Comparison of ENCODE assay signal across 8 mouse cellular contexts in the genomic region with DNA sequence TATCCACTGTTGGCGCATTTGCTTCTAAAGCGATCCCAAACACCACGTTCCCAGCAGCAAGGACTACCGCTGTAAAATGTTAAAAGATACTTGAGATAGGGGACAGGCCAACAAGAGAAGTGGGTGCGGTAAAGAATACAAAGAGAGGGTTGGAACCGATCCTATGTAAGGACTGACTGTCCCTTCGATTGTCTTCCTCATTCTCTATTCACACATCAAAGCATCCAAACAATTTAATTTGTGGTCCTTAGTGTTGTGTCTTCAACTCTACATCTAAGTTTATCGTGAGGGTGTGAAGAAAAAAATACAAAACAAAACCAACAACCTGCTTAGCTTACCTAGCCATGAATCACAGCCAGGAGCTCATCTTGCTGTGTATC. TPM values are rescaled to one million over a fixed set of nuclear protein-coding genes. Genes with fewer than 3 reads are reported as not detected.
A peak's percentile ranks its signal among the peaks of the same experiment; 100 is the strongest.
DNase-seq lines count a peak whose midpoint lies in the region; ATAC-seq and TF ChIP-seq lines count a peak whose summit lies in the region.

No protein-coding gene starts in this region.

- peaks cover 57% of the 10 kb centered on the region for H3K79me2 ChIP-seq in myocyte (ENCODE audit: control insufficient read depth, insufficient read depth)

- no peaks in the 10 kb centered on the region for H3K9me3 ChIP-seq in embryonic facial prominence, embryonic 12.5 days

- peaks cover 16% of the 10 kb centered on the region for H3K4me1 ChIP-seq in embryonic facial prominence, embryonic 12.5 days

- peak overlapping the region; percentile 66 for H3ac ChIP-seq in myocyte (ENCODE audit: control insufficient read depth, insufficient read length)

- peak overlapping the region; percentile 97 for H3K9ac ChIP-seq in embryonic facial prominence, embryonic 12.5 days

- H3K27me3 ChIP-seq in embryonic facial prominence, embryonic 12.5 days, result no peaks in the 10 kb centered on the region
- no peaks in the 10 kb centered on the region for H3K27me3 ChIP-seq in myocyte (ENCODE audit: control insufficient read depth, insufficient read depth, insufficient read length)

- 18% methylated on average over 8 of the region's 8 CpGs for WGBS in embryonic facial prominence, embryonic 12.5 days

- TF ChIP-seq CTCF in layer of hippocampus, adult 2 months (conservative IDR thresholded peaks at IDR 0.05), result no peak

- H3K36me3 ChIP-seq in embryonic facial prominence, embryonic 12.5 days, result no peaks in the 10 kb centered on the region
- no peaks in the 10 kb centered on the region for H3K36me3 ChIP-seq in myocyte (ENCODE audit: control insufficient read depth, insufficient read depth)

- no peak for TF ChIP-seq POLR2A in myocyte (IDR thresholded peaks at IDR 0.05; ENCODE audit: insufficient read length, low read depth)

- peak overlapping the region; percentile 97 for H3K27ac ChIP-seq in layer of hippocampus, adult 2 months
- no peak overlapping the region; the same call in 1 of the 2 replicates for H3K27ac ChIP-seq in embryonic facial prominence, embryonic 12.5 days

- no peak for DNase-seq in layer of hippocampus, adult 2 months (ENCODE audit: low spot score in 2 of 2)
- no peak for DNase-seq in layer of hippocampus, postnatal 36 days
- peak; percentile 27 for DNase-seq in induced T-regulatory cell, adult 2 months (ENCODE audit: low read depth)
- DNase-seq in MN1 (ENCODE audit: low spot score), result no peak
- DNase-seq in right cerebral cortex, adult 18-20 months, result no peak
- DNase-seq in B cell, adult 2 months, result no peak

- H3K4me2 ChIP-seq in embryonic facial prominence, embryonic 12.5 days (replicated peaks), result peak overlapping the region; percentile 60
- peak overlapping the region; percentile 68 for H3K4me2 ChIP-seq in myocyte (ENCODE audit: low read depth)

- no peak for ATAC-seq in embryonic facial prominence, embryonic 12.5 days (ENCODE audit: insufficient number of reproducible peaks, insufficient read depth, low FRiP score, low TSS enrichment)

- H3K4me3 ChIP-seq in layer of hippocampus, adult 2 months, result peak overlapping the region; percentile 91
- peak overlapping the region; percentile 94 for H3K4me3 ChIP-seq in embryonic facial prominence, embryonic 12.5 days
- H3K4me3 ChIP-seq in myocyte, result peak overlapping the region; percentile 80

TF ChIP-seq in myocyte, 11 proteins besides CTCF, POLR2A, EP300 and RAD21:
- TF ChIP-seq MYOG (IDR thresholded peaks at IDR 0.05; ENCODE audit: control insufficient read depth in 1 of 3, insufficient read depth in 1 of 3, insufficient read length in 2 of 3, low read depth in 2 of 3) (no peak), REST (IDR thresholded peaks at IDR 0.05; ENCODE audit: insufficient read depth, insufficient read length) (no peak), CEBPB (IDR thresholded peaks at IDR 0.05; ENCODE audit: insufficient read depth, poor library complexity, severe bottlenecking) (no peak), MAX (IDR thresholded peaks at IDR 0.05; ENCODE audit: low read depth) (no peak), MYOD1 (IDR thresholded peaks at IDR 0.05; ENCODE audit: control insufficient read depth in 1 of 3, insufficient read length in 2 of 3, low read depth in 2 of 3) (no peak), E2F4 (IDR thresholded peaks at IDR 0.05; ENCODE audit: insufficient read depth) (no peak), USF1 (IDR thresholded peaks at IDR 0.05; ENCODE audit: low read depth) (no peak), TCF12 (IDR thresholded peaks at IDR 0.05; ENCODE audit: insufficient read depth, poor library complexity, severe bottlenecking) (no peak), SRF (IDR thresholded peaks at IDR 0.05; ENCODE audit: control insufficient read depth, insufficient read length, low read depth) (no peak), TCF3 (IDR thresholded peaks at IDR 0.05; ENCODE audit: insufficient read length, low read depth) (no peak), POLR2AphosphoS2 (IDR thresholded peaks at IDR 0.05; ENCODE audit: insufficient read length, low read depth) (no peak)

RNA-seq across cellular contexts. Expression of a gene that starts 0.9 kb away (rescaled TPM):
- 10 to 100 TPM; 52.8 to 54.0 TPM for total RNA-seq in layer of hippocampus, adult 2 months (2021)
- total RNA-seq in layer of hippocampus, postnatal 36 days (2021), result 10 to 100 TPM; 53.1 to 53.2 TPM
- 78.3 and 86.5 TPM in 2 replicates for polyA plus RNA-seq in embryonic facial prominence, embryonic 12.5 days (2016; fragmentation: Nextera tagmentation; extraction: Ambion mirVana)
- polyA plus RNA-seq in myocyte (2012; fragmentation: generic; extraction: Trizol), result 69.3 TPM

RNA-seq across cellular contexts. Expression of a gene that starts 46.0 kb away (rescaled TPM):
- total RNA-seq in layer of hippocampus, adult 2 months (2021), result 10 to 100 TPM; 44.9 to 47.2 TPM
- total RNA-seq in layer of hippocampus, postnatal 36 days (2021), result 10 to 100 TPM; 39.4 to 45.7 TPM
- polyA plus RNA-seq in embryonic facial prominence, embryonic 12.5 days (2016; fragmentation: Nextera tagmentation; extraction: Ambion mirVana), result 74.9 and 88.8 TPM in 2 replicates
- polyA plus RNA-seq in myocyte (2012; fragmentation: generic; extraction: Trizol), result 26.7 TPM
